Mouse (Mus musculus): ENCODE results near the gene Mettl14. TPM values are rescaled to one million over a fixed set of nuclear protein-coding genes. Genes with fewer than 3 reads are reported as not detected.

Gene Mettl14
- polyA plus RNA-seq, 1 experiment from 2014 or later = 20.4 TPM

DNA sequence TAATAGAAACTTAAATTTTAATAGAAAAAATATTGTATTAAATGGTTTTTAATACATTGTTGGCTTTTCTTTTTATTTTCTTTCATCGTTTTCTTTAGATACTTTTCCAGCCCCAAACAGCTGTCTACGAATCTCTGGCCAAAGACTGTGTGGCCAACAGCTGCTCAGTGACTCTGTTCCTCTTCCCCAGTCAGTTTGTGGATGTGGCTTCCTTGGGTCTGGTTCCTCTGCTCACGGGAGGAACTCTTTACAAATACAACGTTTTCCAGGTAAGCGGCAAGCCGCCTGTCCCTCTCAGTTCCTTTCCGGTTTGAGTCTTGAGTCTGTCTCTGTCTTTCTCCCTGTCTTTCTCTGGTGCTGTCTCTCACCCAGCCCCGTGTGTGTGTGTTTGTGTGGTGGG, 35.3 kb downstream of the Mettl14 start:
- no peak for DNase-seq
- ATAC-seq (ENCODE audit: low FRiP score, low TSS enrichment) = no peak

GRCm38 (mm10) chr3:123348080-123348802, 37.7 kb downstream of the Mettl14 start:
- H3K27ac ChIP-seq (replicated peaks; ENCODE audit: low read depth, low read length) = no peak overlapping the region
- no peaks in the 10 kb centered on the region for H3K36me3 ChIP-seq (ENCODE audit: control insufficient read depth, insufficient read depth, low read length)
- WGBS = 94% methylated on average over 12 of the region's 12 CpGs
- no peaks in the 10 kb centered on the region for H3K27me3 ChIP-seq (ENCODE audit: control insufficient read depth, insufficient read depth, low read length)
- H3K9ac ChIP-seq (replicated peaks; ENCODE audit: low read length) = no peak overlapping the region
- ATAC-seq (ENCODE audit: low FRiP score, low TSS enrichment) (no peak), DNase-seq (no peak)
- no peak overlapping the region for H3K4me3 ChIP-seq (replicated peaks; ENCODE audit: low read depth, low read length)
- no peaks in the 10 kb centered on the region for H3K9me3 ChIP-seq (ENCODE audit: control insufficient read depth, low read length)
- no peaks in the 10 kb centered on the region for H3K4me1 ChIP-seq (ENCODE audit: control insufficient read depth, insufficient read depth, low read length)
- no peak overlapping the region for H3K4me2 ChIP-seq (ENCODE audit: low read length)

More for the DNA sequence above, 35.3 kb downstream of the Mettl14 start:
- no peak overlapping the region for H3K4me2 ChIP-seq (ENCODE audit: low read length)
- no peaks in the 10 kb centered on the region for H3K4me1 ChIP-seq (ENCODE audit: control insufficient read depth, insufficient read depth, low read length)
- H3K27ac ChIP-seq (replicated peaks; ENCODE audit: low read depth, low read length) = no peak overlapping the region
- H3K9ac ChIP-seq (replicated peaks; ENCODE audit: low read length) = no peak overlapping the region
- no peaks in the 10 kb centered on the region for H3K27me3 ChIP-seq (ENCODE audit: control insufficient read depth, insufficient read depth, low read length)
- no peaks in the 10 kb centered on the region for H3K9me3 ChIP-seq (ENCODE audit: control insufficient read depth, low read length)
- no peaks in the 10 kb centered on the region for H3K36me3 ChIP-seq (ENCODE audit: control insufficient read depth, insufficient read depth, low read length)
- 89% methylated on average over 8 of the region's 8 CpGs for WGBS
- H3K4me3 ChIP-seq (replicated peaks; ENCODE audit: low read depth, low read length) = no peak overlapping the region

DNA sequence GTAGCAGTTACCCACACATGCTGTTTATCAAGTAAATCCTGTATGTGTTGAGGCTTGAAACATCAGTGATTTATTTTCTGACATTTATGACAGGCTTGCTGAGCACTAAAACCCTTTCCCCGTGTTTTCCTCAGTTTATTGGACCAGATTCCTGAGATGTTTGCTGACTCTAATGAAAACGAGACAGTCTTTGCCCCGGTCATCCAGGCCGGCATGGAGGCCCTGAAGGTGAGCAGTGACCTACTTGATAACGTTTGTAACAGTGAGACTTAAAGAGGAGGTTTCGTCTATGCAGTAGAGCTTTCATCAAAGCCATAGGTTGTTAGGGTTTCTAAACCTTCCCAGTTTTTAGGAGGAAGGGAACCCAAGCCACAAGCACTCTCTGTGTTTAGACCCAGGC, 42.2 kb downstream of the Mettl14 start:
- no peaks in the 10 kb centered on the region for H3K36me3 ChIP-seq (ENCODE audit: control insufficient read depth, insufficient read depth, low read length)
- ATAC-seq (ENCODE audit: low FRiP score, low TSS enrichment) (no peak), DNase-seq (no peak)
- H3K27ac ChIP-seq (replicated peaks; ENCODE audit: low read depth, low read length) = no peak overlapping the region
- no peak overlapping the region for H3K4me3 ChIP-seq (replicated peaks; ENCODE audit: low read depth, low read length)
- H3K27me3 ChIP-seq (ENCODE audit: control insufficient read depth, insufficient read depth, low read length) = no peaks in the 10 kb centered on the region
- H3K4me1 ChIP-seq (ENCODE audit: control insufficient read depth, insufficient read depth, low read length) = no peaks in the 10 kb centered on the region
- H3K4me2 ChIP-seq (ENCODE audit: low read length) = no peak overlapping the region
- H3K9me3 ChIP-seq (ENCODE audit: control insufficient read depth, low read length) = no peaks in the 10 kb centered on the region
- WGBS = 89% methylated on average over 6 of the region's 6 CpGs
- no peak overlapping the region for H3K9ac ChIP-seq (replicated peaks; ENCODE audit: low read length)

- DNase-seq (no peak), ATAC-seq (ENCODE audit: low FRiP score, low TSS enrichment) (peak; percentile 55; the same call in 1 of the 2 replicates)
- Histone ChIP-seq H3K9ac (replicated peaks; ENCODE audit: low read length) (no peak overlapping the region), H3K27me3 (ENCODE audit: control insufficient read depth, insufficient read depth, low read length) (no peaks in the 10 kb centered on the region), H3K36me3 (ENCODE audit: control insufficient read depth, insufficient read depth, low read length) (no peaks in the 10 kb centered on the region), H3K4me2 (ENCODE audit: low read length) (no peak overlapping the region), H3K4me1 (ENCODE audit: control insufficient read depth, insufficient read depth, low read length) (no peaks in the 10 kb centered on the region), H3K9me3 (ENCODE audit: control insufficient read depth, low read length) (no peaks in the 10 kb centered on the region), H3K27ac (replicated peaks; ENCODE audit: low read depth, low read length) (no peak overlapping the region), H3K4me3 (replicated peaks; ENCODE audit: low read depth, low read length) (no peak overlapping the region)
- 74% methylated on average over 2 of the region's 2 CpGs for WGBS
These were observed 44.9 kb downstream of the Mettl14 start for GRCm38 (mm10) chr3:123341049-123341448.

DNA sequence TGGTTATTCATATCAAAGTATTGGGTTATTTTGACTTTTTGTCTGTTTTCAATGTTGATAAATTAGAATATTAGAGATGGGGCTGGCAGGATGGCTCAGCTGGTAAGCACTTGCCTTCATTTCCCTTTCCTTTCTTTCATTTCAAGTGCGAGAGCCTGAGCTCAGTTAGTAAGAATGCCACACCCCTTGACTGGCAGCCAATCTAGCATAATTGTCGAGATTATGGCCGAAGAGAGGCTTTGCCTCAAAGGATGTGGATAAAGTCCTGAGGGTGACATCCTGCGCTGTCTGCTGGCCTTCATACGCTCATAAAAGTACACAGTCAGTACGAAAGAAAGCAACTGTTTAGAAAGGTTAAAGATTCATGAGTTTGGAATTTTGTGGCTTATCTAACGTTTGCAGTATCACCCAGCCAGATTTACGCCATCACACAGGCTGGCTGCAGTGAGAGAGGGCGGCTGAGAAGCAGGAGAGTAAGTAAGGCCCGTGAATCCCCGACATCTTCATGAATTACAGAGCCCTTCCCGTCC, 47.2 kb downstream of the Mettl14 start:
- H3K4me3 ChIP-seq (replicated peaks; ENCODE audit: low read depth, low read length) = no peak overlapping the region
- no peaks in the 10 kb centered on the region for H3K4me1 ChIP-seq (ENCODE audit: control insufficient read depth, insufficient read depth, low read length)
- ATAC-seq (ENCODE audit: low FRiP score, low TSS enrichment) (no peak), DNase-seq (no peak)
- H3K9me3 ChIP-seq (ENCODE audit: control insufficient read depth, low read length) = no peaks in the 10 kb centered on the region
- no peaks in the 10 kb centered on the region for H3K27me3 ChIP-seq (ENCODE audit: control insufficient read depth, insufficient read depth, low read length)
- WGBS = 76% methylated on average over 12 of the region's 12 CpGs
- H3K36me3 ChIP-seq (ENCODE audit: control insufficient read depth, insufficient read depth, low read length) = no peaks in the 10 kb centered on the region
- no peak overlapping the region for H3K27ac ChIP-seq (replicated peaks; ENCODE audit: low read depth, low read length)
- H3K4me2 ChIP-seq (ENCODE audit: low read length) = no peak overlapping the region
- no peak overlapping the region for H3K9ac ChIP-seq (replicated peaks; ENCODE audit: low read length)

DNA sequence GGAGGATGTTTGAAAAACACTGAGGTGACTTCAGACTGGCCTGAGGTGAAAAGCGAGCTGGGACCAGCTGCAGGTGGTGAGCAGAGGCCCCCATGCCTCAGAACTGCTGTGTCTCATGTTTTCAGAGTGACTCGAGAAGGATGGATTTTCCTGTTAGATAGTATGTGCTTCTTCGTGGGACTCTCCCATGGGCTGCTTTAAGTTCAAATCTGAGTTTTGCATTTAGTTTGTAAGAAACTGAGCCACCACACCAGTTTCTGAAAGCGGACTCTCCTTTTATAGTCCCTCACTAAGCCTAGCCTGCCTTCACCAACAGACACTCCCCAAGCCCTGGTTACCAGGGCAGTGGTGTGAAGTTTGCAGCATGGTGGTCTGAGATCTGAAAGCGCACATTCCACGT, 48.1 kb downstream of the Mettl14 start:
- no peak overlapping the region for H3K4me3 ChIP-seq (replicated peaks; ENCODE audit: low read depth, low read length)
- no peak overlapping the region for H3K27ac ChIP-seq (replicated peaks; ENCODE audit: low read depth, low read length)
- H3K9ac ChIP-seq (replicated peaks; ENCODE audit: low read length) = no peak overlapping the region
- no peaks in the 10 kb centered on the region for H3K27me3 ChIP-seq (ENCODE audit: control insufficient read depth, insufficient read depth, low read length)
- ATAC-seq (ENCODE audit: low FRiP score, low TSS enrichment) = no peak
- H3K36me3 ChIP-seq (ENCODE audit: control insufficient read depth, insufficient read depth, low read length) = no peaks in the 10 kb centered on the region
- H3K4me1 ChIP-seq (ENCODE audit: control insufficient read depth, insufficient read depth, low read length) = no peaks in the 10 kb centered on the region
- no peak overlapping the region for H3K4me2 ChIP-seq (ENCODE audit: low read length)
- no peak for DNase-seq
- WGBS = 81% methylated on average over 6 of the region's 6 CpGs
- H3K9me3 ChIP-seq (ENCODE audit: control insufficient read depth, low read length) = no peaks in the 10 kb centered on the region

GRCm38 (mm10) chr3:123336951-123337350, 49.0 kb downstream of the Mettl14 start:
- 80% methylated on average over 5 of the region's 5 CpGs for WGBS
- DNase-seq = no peak
- no peak for ATAC-seq (ENCODE audit: low FRiP score, low TSS enrichment)
- H3K4me3 ChIP-seq (replicated peaks; ENCODE audit: low read depth, low read length) = no peak overlapping the region
- H3K9me3 ChIP-seq (ENCODE audit: control insufficient read depth, low read length) = no peaks in the 10 kb centered on the region
- no peak overlapping the region for H3K4me2 ChIP-seq (ENCODE audit: low read length)
- no peaks in the 10 kb centered on the region for H3K27me3 ChIP-seq (ENCODE audit: control insufficient read depth, insufficient read depth, low read length)
- H3K27ac ChIP-seq (replicated peaks; ENCODE audit: low read depth, low read length) = no peak overlapping the region
- no peak overlapping the region for H3K9ac ChIP-seq (replicated peaks; ENCODE audit: low read length)
- H3K36me3 ChIP-seq (ENCODE audit: control insufficient read depth, insufficient read depth, low read length) = no peaks in the 10 kb centered on the region
- H3K4me1 ChIP-seq (ENCODE audit: control insufficient read depth, insufficient read depth, low read length) = no peaks in the 10 kb centered on the region

DNA sequence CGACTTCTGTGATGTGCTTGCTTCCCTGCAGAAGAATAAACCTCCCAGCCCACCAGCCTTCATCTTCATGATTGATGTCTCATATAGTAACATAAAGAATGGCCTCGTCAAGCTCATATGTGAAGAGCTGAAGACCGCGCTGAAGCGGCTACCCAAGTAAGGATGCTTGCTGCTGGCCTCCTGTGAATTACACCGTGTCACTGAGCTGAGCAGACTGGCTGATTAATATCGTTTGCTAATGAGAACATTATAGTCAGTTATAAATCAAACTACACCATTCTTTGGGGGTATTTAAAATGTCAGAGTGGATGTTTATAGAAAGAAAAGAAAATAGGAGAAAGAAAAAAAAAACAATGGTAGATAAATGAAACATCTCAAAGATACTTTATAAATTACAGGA, 49.5 kb downstream of the Mettl14 start:
- Histone ChIP-seq H3K4me3 (replicated peaks; ENCODE audit: low read depth, low read length) (no peak overlapping the region), H3K36me3 (ENCODE audit: control insufficient read depth, insufficient read depth, low read length) (no peaks in the 10 kb centered on the region), H3K4me1 (ENCODE audit: control insufficient read depth, insufficient read depth, low read length) (no peaks in the 10 kb centered on the region), H3K9ac (replicated peaks; ENCODE audit: low read length) (no peak overlapping the region), H3K27me3 (ENCODE audit: control insufficient read depth, insufficient read depth, low read length) (no peaks in the 10 kb centered on the region), H3K27ac (replicated peaks; ENCODE audit: low read depth, low read length) (no peak overlapping the region), H3K4me2 (ENCODE audit: low read length) (no peak overlapping the region), H3K9me3 (ENCODE audit: control insufficient read depth, low read length) (no peaks in the 10 kb centered on the region)
- WGBS = 83% methylated on average over 7 of the region's 7 CpGs
- no peak for ATAC-seq (ENCODE audit: low FRiP score, low TSS enrichment)
- DNase-seq = no peak

DNA sequence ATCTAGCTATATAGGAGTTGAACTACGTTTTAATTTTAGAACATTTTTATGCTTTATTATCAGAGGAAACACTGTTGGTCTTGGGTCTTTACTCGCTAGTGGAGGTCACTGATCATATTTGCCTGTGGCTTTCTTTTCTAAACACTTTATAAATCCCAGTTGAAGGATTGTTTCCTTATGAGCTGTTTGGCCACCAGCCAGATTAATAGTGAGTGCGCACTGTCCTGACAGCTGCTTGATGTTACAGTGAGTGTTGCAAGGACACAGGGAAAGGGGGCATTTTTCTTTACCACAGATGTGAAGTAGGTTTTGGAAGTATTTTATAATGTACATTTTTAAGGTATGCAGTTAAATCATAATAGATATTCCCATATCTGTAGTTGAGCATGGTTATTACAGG, 50.4 kb downstream of the Mettl14 start:
- no peaks in the 10 kb centered on the region for H3K36me3 ChIP-seq (ENCODE audit: control insufficient read depth, insufficient read depth, low read length)
- H3K4me3 ChIP-seq (replicated peaks; ENCODE audit: low read depth, low read length) = no peak overlapping the region
- no peaks in the 10 kb centered on the region for H3K4me1 ChIP-seq (ENCODE audit: control insufficient read depth, insufficient read depth, low read length)
- H3K9ac ChIP-seq (replicated peaks; ENCODE audit: low read length) = no peak overlapping the region
- ATAC-seq (ENCODE audit: low FRiP score, low TSS enrichment) = no peak
- no peaks in the 10 kb centered on the region for H3K27me3 ChIP-seq (ENCODE audit: control insufficient read depth, insufficient read depth, low read length)
- H3K4me2 ChIP-seq (ENCODE audit: low read length) = no peak overlapping the region
- peak; percentile 49 for DNase-seq
- no peaks in the 10 kb centered on the region for H3K9me3 ChIP-seq (ENCODE audit: control insufficient read depth, low read length)
- WGBS = 79% methylated on average over 3 of the region's 3 CpGs
- no peak overlapping the region for H3K27ac ChIP-seq (replicated peaks; ENCODE audit: low read depth, low read length)

Data from midbrain, embryonic 14.5 days (tissue).